Mouse (Mus musculus) MEL (cell line): Measurements from ENCODE around the gene Cbarp. TPM values are rescaled to one million over a fixed set of nuclear protein-coding genes. Genes with fewer than 3 reads are reported as not detected.

Source experiments
- DNase-seq: peaks from one replicate; pipeline ENCODE4 v3.0.0; 2011; ENCODE audit warnings: low read depth, low spot score
- H3K27ac ChIP-seq: 2 replicates; pipeline ENCODE4 v1.5.1; 2012; ENCODE audit warnings: low read depth, mild to moderate bottlenecking, control low read depth, low read length, moderate library complexity; ENCODE audit not compliant: control insufficient read depth
- H3K27me3 ChIP-seq, 2 experiments: fragments of 150-350 bp in 1 of 2; sonication (generic) in 1 of 2; 2 replicates each; pipeline ENCODE4 v1.6.1; 2012; ENCODE audit warnings: low read length in 2 of 2, mild to moderate bottlenecking in 2 of 2, improper control_type of control experiment in 1 of 2, moderate library complexity in 1 of 2; ENCODE audit not compliant: insufficient read depth in 2 of 2, control insufficient read depth in 1 of 2
- H3K36me3 ChIP-seq, 2 experiments: 2 replicates each; pipeline ENCODE4 v1.6.1; 2012 to 2014; ENCODE audit warnings: low read length in 2 of 2, improper control_type of control experiment in 1 of 2, inconsistent platforms in 1 of 2, mild to moderate bottlenecking in 1 of 2; ENCODE audit not compliant: insufficient read depth in 2 of 2, control insufficient read depth in 1 of 2
- H3K4me1 ChIP-seq, 2 experiments: fragments of 150-350 bp in 1 of 2; sonication (generic) in 1 of 2; 2 replicates each; pipeline ENCODE4 v1.6.1; 2012; ENCODE audit warnings: low read length in 2 of 2, improper control_type of control experiment in 1 of 2, mild to moderate bottlenecking in 1 of 2; ENCODE audit not compliant: insufficient read depth in 2 of 2, control insufficient read depth in 1 of 2
- H3K4me3 ChIP-seq, 2 experiments: fragments of 150-350 bp in 1 of 2; sonication (generic) in 1 of 2; 2 replicates each; pipeline ENCODE4 v1.5.1; 2012; ENCODE audit warnings: low read depth in 2 of 2, low read length in 2 of 2, mild to moderate bottlenecking in 2 of 2, moderate library complexity in 2 of 2, control low read depth in 1 of 2, improper control_type of control experiment in 1 of 2; ENCODE audit not compliant: control insufficient read depth in 1 of 2, insufficient read depth in 1 of 2
- H3K79me2 ChIP-seq: 2 replicates; pipeline ENCODE4 v1.6.1; 2012; ENCODE audit warnings: mild to moderate bottlenecking, low read length, moderate library complexity; ENCODE audit not compliant: control insufficient read depth, poor library complexity, insufficient read depth
- H3K9ac ChIP-seq: 2 replicates; pipeline ENCODE4 v1.6.1; 2012; ENCODE audit warnings: low read depth, mild to moderate bottlenecking, control low read depth, low read length, moderate library complexity; ENCODE audit not compliant: control insufficient read depth, poor library complexity, severe bottlenecking
- H3K9me3 ChIP-seq: fragments of 150-350 bp; sonication (generic); replicated peaks from 2 replicates; pipeline ENCODE4 v1.6.1; 2012; ENCODE audit warnings: mild to moderate bottlenecking, low read length, improper control_type of control experiment, moderate library complexity; ENCODE audit not compliant: insufficient read depth
- BHLHE40 ChIP-seq: IDR thresholded peaks from 2 replicates; pipeline ENCODE4 v1.6.1; 2012; ENCODE audit warnings: low read depth, mild to moderate bottlenecking, inconsistent platforms, low read length, improper control_type of control experiment, borderline replicate concordance
- CHD1 ChIP-seq: IDR thresholded peaks from 2 replicates; pipeline ENCODE4 v1.6.1; 2012; ENCODE audit warnings: low read depth, mild to moderate bottlenecking, inconsistent platforms, low read length, improper control_type of control experiment
- CTCF ChIP-seq, 3 experiments: IDR thresholded peaks in 2 of 3; conservative IDR thresholded peaks in 1 of 3; 2 replicates each; pipeline ENCODE4 v1.5.1; 2011 to 2012; ENCODE audit warnings: low read length in 3 of 3, low read depth in 2 of 3, mild to moderate bottlenecking in 2 of 3, improper control_type of control experiment in 1 of 3, inconsistent platforms in 1 of 3, mixed read lengths in 1 of 3, moderate library complexity in 1 of 3; ENCODE audit not compliant: control insufficient read depth in 1 of 3, insufficient read depth in 1 of 3, poor library complexity in 1 of 3, severe bottlenecking in 1 of 3
- ELF1 ChIP-seq: IDR thresholded peaks from 2 replicates; pipeline ENCODE4 v1.6.1; 2014; ENCODE audit warnings: low read depth, mild to moderate bottlenecking, inconsistent platforms, low read length, improper control_type of control experiment, moderate library complexity
- EP300 ChIP-seq, 2 experiments: IDR thresholded peaks; 2 replicates each; pipeline ENCODE4 v1.6.1; 2011; ENCODE audit warnings: improper control_type of control experiment in 2 of 2, low read length in 2 of 2, low read depth in 1 of 2, mild to moderate bottlenecking in 1 of 2
- ETS1 ChIP-seq: IDR thresholded peaks from 2 replicates; pipeline ENCODE4 v1.6.1; 2012; ENCODE audit warnings: low read depth, mild to moderate bottlenecking, inconsistent platforms, low read length, improper control_type of control experiment, moderate library complexity
- GABPA ChIP-seq: IDR thresholded peaks from 2 replicates; pipeline ENCODE4 v1.6.1; 2012; ENCODE audit warnings: low read depth, mild to moderate bottlenecking, inconsistent platforms, low read length, improper control_type of control experiment, moderate library complexity
- GATA1 ChIP-seq: IDR thresholded peaks from 2 replicates; pipeline ENCODE4 v1.6.1; 2011; ENCODE audit warnings: low read depth, low read length, improper control_type of control experiment
- HCFC1 ChIP-seq: IDR thresholded peaks from 2 replicates; pipeline ENCODE4 v1.6.1; 2012; ENCODE audit warnings: low read depth, mild to moderate bottlenecking, inconsistent platforms, low read length, improper control_type of control experiment, moderate library complexity
- JUND ChIP-seq: IDR thresholded peaks from 2 replicates; pipeline ENCODE4 v1.6.1; 2011; ENCODE audit warnings: low read depth, mild to moderate bottlenecking, improper control_type of control experiment, low read length
- MAFK ChIP-seq: IDR thresholded peaks from 2 replicates; pipeline ENCODE4 v1.6.1; 2011; ENCODE audit warnings: low read depth, mild to moderate bottlenecking, low read length, improper control_type of control experiment, borderline replicate concordance
- MAX ChIP-seq: IDR thresholded peaks from 2 replicates; pipeline ENCODE4 v1.6.1; 2011; ENCODE audit warnings: low read length, improper control_type of control experiment
- MAZ ChIP-seq: IDR thresholded peaks from 2 replicates; pipeline ENCODE4 v1.6.1; 2012; ENCODE audit warnings: low read depth, mild to moderate bottlenecking, inconsistent platforms, low read length, improper control_type of control experiment
- MEF2A ChIP-seq: IDR thresholded peaks from 2 replicates; pipeline ENCODE4 v1.6.1; 2014; ENCODE audit warnings: low read depth, mild to moderate bottlenecking, inconsistent platforms, low read length, improper control_type of control experiment; ENCODE audit not compliant: poor library complexity, insufficient replicate concordance, severe bottlenecking; ENCODE audit errors: extremely low read depth
- MXI1 ChIP-seq: IDR thresholded peaks from 2 replicates; pipeline ENCODE4 v1.6.1; 2011; ENCODE audit warnings: mild to moderate bottlenecking, low read depth, low read length, improper control_type of control experiment
- MYB ChIP-seq: IDR thresholded peaks from 2 replicates; pipeline ENCODE4 v1.6.1; 2011; ENCODE audit warnings: mild to moderate bottlenecking, low read depth, low read length, improper control_type of control experiment
- MYC ChIP-seq: IDR thresholded peaks from 2 replicates; pipeline ENCODE4 v1.6.1; 2011; ENCODE audit warnings: low read depth, mild to moderate bottlenecking, low read length, improper control_type of control experiment, moderate library complexity
- NELFE ChIP-seq: IDR thresholded peaks from 2 replicates; pipeline ENCODE4 v1.6.1; 2011; ENCODE audit warnings: low read depth, low read length, improper control_type of control experiment
- POLR2AphosphoS2 ChIP-seq: IDR thresholded peaks from 2 replicates; pipeline ENCODE4 v1.6.1; 2011; ENCODE audit warnings: low read length, improper control_type of control experiment
- POLR2AphosphoS5 ChIP-seq: IDR thresholded peaks from 2 replicates; pipeline ENCODE4 v1.6.1; 2012; ENCODE audit warnings: low read depth, borderline replicate concordance, mild to moderate bottlenecking, inconsistent platforms, low read length, moderate library complexity, mixed read lengths
- RAD21 ChIP-seq: IDR thresholded peaks from 2 replicates; pipeline ENCODE4 v1.6.1; 2011; ENCODE audit warnings: mild to moderate bottlenecking, low read depth, low read length, improper control_type of control experiment
- SMC3 ChIP-seq: IDR thresholded peaks from 2 replicates; pipeline ENCODE4 v1.6.1; 2011; ENCODE audit warnings: low read depth, low read length, improper control_type of control experiment
- UBTF ChIP-seq: IDR thresholded peaks from 2 replicates; pipeline ENCODE4 v1.6.1; 2012; ENCODE audit warnings: low read depth, mild to moderate bottlenecking, inconsistent platforms, low read length, improper control_type of control experiment, moderate library complexity, borderline replicate concordance; ENCODE audit not compliant: insufficient read depth
- USF1 ChIP-seq: IDR thresholded peaks from 2 replicates; pipeline ENCODE4 v1.6.1; 2014; ENCODE audit warnings: low read depth, mild to moderate bottlenecking, inconsistent platforms, low read length, improper control_type of control experiment, moderate library complexity
- USF2 ChIP-seq, 2 experiments: IDR thresholded peaks; 2 replicates each; pipeline ENCODE4 v1.6.1; 2011 to 2012; ENCODE audit warnings: improper control_type of control experiment in 2 of 2, low read length in 2 of 2, borderline replicate concordance in 1 of 2, inconsistent platforms in 1 of 2, low read depth in 1 of 2, mild to moderate bottlenecking in 1 of 2; ENCODE audit not compliant: insufficient read depth in 1 of 2
- ZC3H11A ChIP-seq: IDR thresholded peaks from 2 replicates; pipeline ENCODE4 v1.6.1; 2012; ENCODE audit warnings: low read depth, mild to moderate bottlenecking, inconsistent platforms, low read length, improper control_type of control experiment
- ZKSCAN1 ChIP-seq: IDR thresholded peaks from 2 replicates; pipeline ENCODE4 v1.6.1; 2012; ENCODE audit warnings: low read depth, mild to moderate bottlenecking, inconsistent platforms, low read length, improper control_type of control experiment, moderate library complexity
- ZMIZ1 ChIP-seq: IDR thresholded peaks from 2 replicates; pipeline ENCODE4 v1.6.1; 2012; ENCODE audit warnings: low read depth, mild to moderate bottlenecking, inconsistent platforms, low read length, improper control_type of control experiment, moderate library complexity
- ZNF384 ChIP-seq: IDR thresholded peaks from 2 replicates; pipeline ENCODE4 v1.6.1; 2012; ENCODE audit warnings: low read depth, mild to moderate bottlenecking, inconsistent platforms, low read length, improper control_type of control experiment
- polyA plus RNA-seq, 2 experiments: library from polyadenylated mRNA; stranded (reverse) in 1 of 2; unstranded in 1 of 2; fragments of >175 nt in 1 of 2; fragments of >200 nt in 1 of 2; gene quantifications; 2 replicates each; pipeline versions ENCODE4 v1.2.1 to v1.2.4; 2012; ENCODE audit warnings: low replicate concordance in 2 of 2, low read depth in 1 of 2; ENCODE audit not compliant: insufficient read length in 2 of 2, insufficient read depth in 1 of 2, missing spikeins in 1 of 2
- total RNA-seq: library from RNA; depleted of rRNA; stranded (reverse); fragments of 300-350 nt; gene quantifications from 2 replicates; pipeline ENCODE4 v1.2.3, GENCODE M21; 2012

Gene Cbarp
- total and polyA plus RNA-seq, 3 experiments: 6.8 to 19.3 TPM; not detected in 1

DNA sequence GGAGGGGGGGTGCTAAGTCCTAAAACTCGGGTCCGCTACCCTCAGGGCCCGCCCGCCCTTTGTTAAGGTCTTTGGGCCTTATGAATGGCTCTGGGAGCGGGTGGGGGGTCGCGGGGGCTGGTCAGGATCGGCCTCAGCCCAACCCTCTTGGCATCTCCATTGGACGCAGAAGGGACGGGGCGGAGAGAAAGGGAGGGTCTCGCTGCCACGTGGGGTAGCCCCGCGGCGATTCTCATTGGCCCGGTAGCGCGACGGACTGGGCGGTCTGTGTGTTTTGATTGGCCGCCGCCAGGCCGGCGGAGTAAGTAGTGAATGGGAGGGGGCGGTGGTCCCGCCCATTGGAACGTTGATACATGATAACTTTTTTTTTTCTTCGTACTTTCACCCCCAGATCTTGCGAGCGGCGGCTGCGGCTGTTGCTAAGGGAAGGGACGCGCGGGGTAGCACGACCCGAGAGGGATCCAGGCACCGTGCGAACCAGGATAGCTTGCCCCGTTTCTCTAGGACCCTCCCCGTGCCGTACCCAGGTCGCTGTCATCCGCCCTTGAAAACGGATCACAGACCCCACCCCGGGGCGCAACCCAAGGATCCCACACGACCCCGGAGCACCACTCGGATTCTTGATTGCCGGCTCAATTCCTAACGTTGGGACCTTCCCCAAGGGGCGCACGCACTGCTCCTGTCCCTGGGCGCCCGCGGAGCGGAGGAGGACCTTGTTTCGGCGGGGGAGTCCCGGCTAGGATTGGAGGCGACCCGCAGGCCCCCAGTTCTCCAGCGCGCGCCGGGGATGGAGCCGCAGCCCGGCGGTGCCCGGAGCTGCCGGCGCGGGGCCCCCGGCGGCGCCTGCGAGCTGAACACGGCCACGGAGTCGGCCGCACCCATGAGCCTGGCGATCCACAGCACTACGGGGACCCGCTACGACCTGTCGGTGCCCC lies 8.9 kb upstream of the Cbarp start (continued):
- TF ChIP-seq USF1: peak; percentile 91
- no peak for TF ChIP-seq CHD1
- no peak for TF ChIP-seq USF2 (IDR thresholded peaks at IDR 0.05; ENCODE audit: borderline replicate concordance in 1 of 2, insufficient read depth in 1 of 2, low read depth in 1 of 2, low read length in 2 of 2)
- peak; percentile 85 for TF ChIP-seq MAX
- peak; percentile 44; the same call in 1 of the 2 replicates for TF ChIP-seq GATA1
- peak; percentile 98 for TF ChIP-seq ZNF384
- peak; percentile 80 for TF ChIP-seq NELFE
- 0 out of 2 replicates have a peak, but pooled peaks have one; percentile 1 for TF ChIP-seq ZMIZ1
- peak; percentile 90 for TF ChIP-seq BHLHE40
- no peak for TF ChIP-seq JUND
- TF ChIP-seq MXI1: peak; percentile 84
- TF ChIP-seq RAD21: no peak
- no peak for TF ChIP-seq MEF2A
- TF ChIP-seq SMC3: no peak
- no peak for TF ChIP-seq GABPA
- no peak for TF ChIP-seq CTCF (IDR thresholded peaks at IDR 0.05 in 2 of 3, conservative IDR thresholded peaks at IDR 0.05 in 1 of 3; ENCODE audit: control insufficient read depth in 1 of 3, insufficient read depth in 1 of 3, low read depth in 2 of 3, low read length in 3 of 3, poor library complexity in 1 of 3, severe bottlenecking in 1 of 3)
- TF ChIP-seq ELF1: no peak; the same call in 1 of the 2 replicates
- no peak for TF ChIP-seq MAFK
- no peak for TF ChIP-seq MYB
- TF ChIP-seq HCFC1: peak; percentile 66

DNA sequence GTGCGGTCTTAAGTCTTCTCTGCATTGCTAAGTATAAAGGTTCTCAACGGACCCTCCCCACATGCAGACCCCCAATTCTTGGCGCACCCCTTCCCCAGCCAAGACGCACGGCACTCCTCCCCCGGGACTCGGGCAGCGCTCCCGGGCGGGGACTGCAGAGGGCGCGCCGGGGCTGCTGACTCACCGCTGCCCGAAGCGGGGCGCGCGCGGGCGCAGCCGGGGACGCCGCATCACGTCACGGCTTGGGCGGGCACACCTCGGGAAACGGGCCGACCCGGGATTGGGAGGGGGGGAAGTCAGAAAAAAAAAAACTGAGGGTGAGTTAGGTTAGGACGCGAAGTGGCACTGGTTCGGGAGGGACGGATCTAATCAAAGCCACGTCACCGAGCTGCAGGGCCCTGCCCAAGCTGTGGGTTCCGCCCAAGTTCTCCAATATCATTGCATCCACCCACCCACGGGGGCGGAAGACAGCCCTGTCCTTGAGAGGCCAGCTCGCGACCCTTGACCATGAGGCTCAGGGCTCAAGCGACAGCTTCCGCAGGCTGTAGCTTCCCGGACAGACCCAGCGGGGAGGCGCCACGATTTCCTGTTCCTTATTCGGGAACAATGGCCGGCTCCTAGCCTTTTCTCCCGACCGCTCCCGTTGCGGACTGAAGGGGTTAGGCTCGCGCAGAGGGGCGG lies 8.1 kb upstream of the Cbarp start:
- Histone ChIP-seq H3K9me3 (no peaks in the 10 kb centered on the region), H3K36me3 (peaks cover 0 to 20% of the 10 kb centered on the region in 2 experiments; a peak in 2 of 4 replicates), H3K4me3 (peak overlapping the region; percentile 62 to 82), H3K9ac (peak overlapping the region; percentile 77), H3K4me1 (peaks cover 0 to 46% of the 10 kb centered on the region in 2 experiments; a peak in 2 of 4 replicates), H3K27ac (peak overlapping the region; percentile 86), H3K79me2 (peaks cover 38% of the 10 kb centered on the region), H3K27me3 (no peaks in the 10 kb centered on the region)
- DNase-seq: peak; percentile 95
- TF ChIP-seq MYC (peak; percentile 73; the same call in 1 of the 2 replicates), ELF1 (0 out of 2 replicates have a peak, but pooled peaks have one; percentile 22), MYB (no peak), SMC3 (peak; percentile 63), RAD21 (peak; percentile 43), MAFK (no peak), POLR2AphosphoS2 (peak; percentile 34; the same call in 1 of the 2 replicates), ETS1 (peak; percentile 66), MAX (0 out of 2 replicates have a peak, but pooled peaks have one; percentile 29), EP300 (IDR thresholded peaks at IDR 0.05; ENCODE audit: low read depth in 1 of 2, low read length in 2 of 2) (no peak; a peak in 2 of 4 replicates), UBTF (no peak), CTCF (IDR thresholded peaks at IDR 0.05 in 2 of 3, conservative IDR thresholded peaks at IDR 0.05 in 1 of 3; ENCODE audit: control insufficient read depth in 1 of 3, insufficient read depth in 1 of 3, low read depth in 2 of 3, low read length in 3 of 3, poor library complexity in 1 of 3, severe bottlenecking in 1 of 3) (peak; percentile 23 to 88 (median 81); a peak in 5 of 6 replicates), ZKSCAN1 (no peak), GABPA (no peak), POLR2AphosphoS5 (no peak), MAZ (peak; percentile 95), ZMIZ1 (peak; percentile 61; the same call in 1 of the 2 replicates), ZC3H11A (no peak), MEF2A (no peak)
